Mouse (Mus musculus) embryo, embryonic 10 days (tissue): ENCODE data around the gene Tex9.
"Not testable (repeated sequence)": the region's sequence is repeated elsewhere in the genome, so short reads cannot be mapped to it uniquely, and the experiment has no call there.

Experiments used
- DNase-seq: peaks from one replicate; pipeline ENCODE4 v3.0.0-alpha.2; 2015; ENCODE audit warnings: low spot score

The Tex9 gene

GRCm38 (mm10) chr9:72479276-72479675, 12.7 kb downstream of the Tex9 start:
- no peak for DNase-seq

- no peak for DNase-seq
These were observed 14.7 kb downstream of the Tex9 start for GRCm38 (mm10) chr9:72477306-72477705.

GRCm38 (mm10) chr9:72475511-72475910, 16.5 kb downstream of the Tex9 start:
- DNase-seq, result no peak

- no peak for DNase-seq
These were observed 22.2 kb downstream of the Tex9 start for GRCm38 (mm10) chr9:72469851-72470250.

GRCm38 (mm10) chr9:72468616-72469015, 23.4 kb downstream of the Tex9 start:
- no peak for DNase-seq

GRCm38 (mm10) chr9:72467551-72468407, 24.2 kb downstream of the Tex9 start:
- peak; percentile 62 for DNase-seq

- DNase-seq, result no peak
These were observed 26.2 kb downstream of the Tex9 start for GRCm38 (mm10) chr9:72465754-72466181.

- DNase-seq, result no peak
These were observed 27.2 kb downstream of the Tex9 start for GRCm38 (mm10) chr9:72464806-72465205.

GRCm38 (mm10) chr9:72462427-72462826, 29.6 kb downstream of the Tex9 start:
- DNase-seq, result no peak

GRCm38 (mm10) chr9:72460767-72461166, 31.2 kb downstream of the Tex9 start:
- DNase-seq, result no peak

GRCm38 (mm10) chr9:72459703-72460102, 32.3 kb downstream of the Tex9 start:
- no peak for DNase-seq

GRCm38 (mm10) chr9:72458233-72458632, 33.8 kb downstream of the Tex9 start:
- DNase-seq, result peak; percentile 90

GRCm38 (mm10) chr9:72456374-72456773, 35.6 kb downstream of the Tex9 start:
- DNase-seq, result no peak

- not testable (repeated sequence) for DNase-seq
These were observed 37.7 kb downstream of the Tex9 start for GRCm38 (mm10) chr9:72454281-72454680.

GRCm38 (mm10) chr9:72451111-72451510, 40.9 kb downstream of the Tex9 start:
- DNase-seq, result no peak

GRCm38 (mm10) chr9:72450363-72450762, 41.6 kb downstream of the Tex9 start:
- no peak for DNase-seq

- DNase-seq, result no peak
These were observed 42.2 kb downstream of the Tex9 start for GRCm38 (mm10) chr9:72449841-72450240.

GRCm38 (mm10) chr9:72449367-72449766, 42.6 kb downstream of the Tex9 start:
- DNase-seq, result no peak

GRCm38 (mm10) chr9:72448026-72448425, 44.0 kb downstream of the Tex9 start:
- peak; percentile 63 for DNase-seq

GRCm38 (mm10) chr9:72441927-72442715, 49.9 kb downstream of the Tex9 start:
- no peak for DNase-seq

- no peak for DNase-seq
These were observed 50.8 kb downstream of the Tex9 start for GRCm38 (mm10) chr9:72440948-72441926.

- DNase-seq, result no peak
These were observed 51.7 kb downstream of the Tex9 start for GRCm38 (mm10) chr9:72440358-72440757.
